Mouse (Mus musculus) limb, embryonic 15.5 days (tissue): ENCODE measurements around the gene Etl4. TPM values are rescaled to one million over a fixed set of nuclear protein-coding genes. Genes with fewer than 3 reads are reported as not detected.

ENCODE experiments used
- ATAC-seq: fragments of 200-750 bp; cut with Nextera tagmentation; 2 replicates; pipeline ENCODE4 v1.8.0; 2017; ENCODE audit warnings: low read depth, moderate TSS enrichment; ENCODE audit not compliant: insufficient number of reproducible peaks, low FRiP score, low TSS enrichment
- H3K27ac ChIP-seq: fragments of 300-500 bp; sonication (generic); 2 replicates; pipeline ENCODE4 v1.5.1; 2015; ENCODE audit warnings: moderate library complexity, mild to moderate bottlenecking, inconsistent platforms
- H3K27me3 ChIP-seq: fragments of 300-500 bp; sonication (generic); 2 replicates; pipeline ENCODE4 v1.6.1; 2015; ENCODE audit warnings: inconsistent platforms
- H3K36me3 ChIP-seq: fragments of 300-500 bp; sonication (generic); 2 replicates; pipeline ENCODE4 v1.6.1; 2015; ENCODE audit warnings: inconsistent platforms
- H3K4me1 ChIP-seq: fragments of 300-500 bp; sonication (generic); 2 replicates; pipeline ENCODE4 v1.6.1; 2015; ENCODE audit warnings: inconsistent platforms
- H3K4me2 ChIP-seq: fragments of 300-500 bp; sonication (generic); 2 replicates; pipeline ENCODE4 v1.6.1; 2015; ENCODE audit warnings: mild to moderate bottlenecking, inconsistent platforms
- H3K4me3 ChIP-seq: fragments of 300-500 bp; sonication (generic); 2 replicates; pipeline ENCODE4 v1.5.1; 2015; ENCODE audit warnings: mild to moderate bottlenecking, inconsistent platforms
- H3K9ac ChIP-seq: fragments of 300-500 bp; sonication (generic); 2 replicates; pipeline ENCODE4 v1.6.1; 2015; ENCODE audit warnings: inconsistent platforms
- H3K9me3 ChIP-seq: fragments of 300-500 bp; sonication (generic); 2 replicates; pipeline ENCODE4 v1.6.1; 2016; ENCODE audit warnings: inconsistent platforms
- WGBS: fragments of 180-500 bp; shearing (Covaris S2); methylation state at CpG from one replicate; pipeline ENCODE4 v1.1.7; 2015; 5-methylcytosine and 5-hydroxymethylcytosine counted together
- polyA plus RNA-seq: library from polyadenylated mRNA; unstranded; fragments of >200 nt; fragmentation: Nextera tagmentation; extraction: Ambion mirVana; gene quantifications from 2 replicates; pipeline ENCODE4 v1.2.1, GENCODE M21; 2015

Gene Etl4
- polyA plus RNA-seq, 1 experiment from 2014 or later: 33.5 TPM

- H3K4me1 ChIP-seq: no peaks in the 10 kb centered on the region
- H3K4me2 ChIP-seq: no peak overlapping the region
- no peaks in the 10 kb centered on the region for H3K27me3 ChIP-seq
- H3K36me3 ChIP-seq: no peaks in the 10 kb centered on the region
- no peak overlapping the region for H3K4me3 ChIP-seq
- 76% methylated on average over 2 of the region's 2 CpGs for WGBS
- no peak for ATAC-seq
- H3K27ac ChIP-seq: no peak overlapping the region
- H3K9me3 ChIP-seq: no peaks in the 10 kb centered on the region
- no peak overlapping the region for H3K9ac ChIP-seq
Observed at GRCm38 (mm10) chr2:20479199-20479598, 569.6 kb downstream of the Etl4 start.

GRCm38 (mm10) chr2:20486137-20486788, 576.7 kb downstream of the Etl4 start:
- Histone ChIP-seq H3K4me1 (no peaks in the 10 kb centered on the region), H3K9me3 (no peaks in the 10 kb centered on the region), H3K36me3 (no peaks in the 10 kb centered on the region), H3K4me3 (no peak overlapping the region), H3K4me2 (no peak overlapping the region), H3K9ac (no peak overlapping the region), H3K27me3 (no peaks in the 10 kb centered on the region), H3K27ac (no peak overlapping the region)
- ATAC-seq: no peak
- WGBS: 42% methylated on average over 2 of the region's 2 CpGs

GRCm38 (mm10) chr2:20489090-20489489, 579.5 kb downstream of the Etl4 start:
- no peak for ATAC-seq
- 90% methylated on average over 3 of the region's 3 CpGs for WGBS
- no peak overlapping the region for H3K9ac ChIP-seq

GRCm38 (mm10) chr2:20492125-20492524, 582.5 kb downstream of the Etl4 start:
- no peaks in the 10 kb centered on the region for H3K36me3 ChIP-seq
- no peak for ATAC-seq

More at GRCm38 (mm10) chr2:20489090-20489489, 579.5 kb downstream of the Etl4 start:
- H3K4me3 ChIP-seq: no peak overlapping the region
- H3K9me3 ChIP-seq: no peaks in the 10 kb centered on the region
- H3K27me3 ChIP-seq: no peaks in the 10 kb centered on the region
- no peaks in the 10 kb centered on the region for H3K36me3 ChIP-seq
- H3K4me1 ChIP-seq: no peaks in the 10 kb centered on the region
- no peak overlapping the region for H3K27ac ChIP-seq
- no peak overlapping the region for H3K4me2 ChIP-seq

GRCm38 (mm10) chr2:20493806-20494205, 584.2 kb downstream of the Etl4 start:
- no peak for ATAC-seq
- Histone ChIP-seq H3K4me2 (no peak overlapping the region), H3K27ac (no peak overlapping the region), H3K4me1 (no peaks in the 10 kb centered on the region), H3K27me3 (no peaks in the 10 kb centered on the region), H3K9ac (no peak overlapping the region), H3K4me3 (no peak overlapping the region), H3K9me3 (no peaks in the 10 kb centered on the region), H3K36me3 (no peaks in the 10 kb centered on the region)
- WGBS: 73% methylated on average over 2 of the region's 2 CpGs

More at GRCm38 (mm10) chr2:20492125-20492524, 582.5 kb downstream of the Etl4 start:
- WGBS: 49% methylated on average over 2 of the region's 2 CpGs
- Histone ChIP-seq H3K27ac (no peak overlapping the region), H3K9ac (no peak overlapping the region), H3K4me1 (no peaks in the 10 kb centered on the region), H3K27me3 (no peaks in the 10 kb centered on the region), H3K9me3 (no peaks in the 10 kb centered on the region), H3K4me3 (no peak overlapping the region), H3K4me2 (no peak overlapping the region)

GRCm38 (mm10) chr2:20494666-20495065, 585.1 kb downstream of the Etl4 start:
- Histone ChIP-seq H3K4me1 (no peaks in the 10 kb centered on the region), H3K9me3 (no peaks in the 10 kb centered on the region), H3K4me2 (no peak overlapping the region), H3K27me3 (no peaks in the 10 kb centered on the region), H3K4me3 (no peak overlapping the region), H3K9ac (no peak overlapping the region), H3K36me3 (no peaks in the 10 kb centered on the region), H3K27ac (no peak overlapping the region)
- ATAC-seq: no peak
- 26% methylated on average over 3 of the region's 3 CpGs for WGBS

GRCm38 (mm10) chr2:20496219-20496800, 586.7 kb downstream of the Etl4 start:
- no peaks in the 10 kb centered on the region for H3K27me3 ChIP-seq
- H3K4me3 ChIP-seq: no peak overlapping the region
- H3K9me3 ChIP-seq: no peaks in the 10 kb centered on the region; the same call in 1 of the 2 replicates
- H3K4me1 ChIP-seq: no peaks in the 10 kb centered on the region
- H3K4me2 ChIP-seq: no peak overlapping the region
- 63% methylated on average over 8 of the region's 8 CpGs for WGBS
- no peak overlapping the region for H3K27ac ChIP-seq
- H3K9ac ChIP-seq: no peak overlapping the region
- H3K36me3 ChIP-seq: no peaks in the 10 kb centered on the region
- no peak for ATAC-seq

- ATAC-seq: no peak
- no peak overlapping the region for H3K27ac ChIP-seq
- no peaks in the 10 kb centered on the region for H3K36me3 ChIP-seq
- H3K4me2 ChIP-seq: no peak overlapping the region
- H3K9me3 ChIP-seq: no peaks in the 10 kb centered on the region
- WGBS: 45% methylated on average over 6 of the region's 6 CpGs
- no peak overlapping the region for H3K9ac ChIP-seq
- H3K4me1 ChIP-seq: no peaks in the 10 kb centered on the region
- no peak overlapping the region for H3K4me3 ChIP-seq
- no peaks in the 10 kb centered on the region for H3K27me3 ChIP-seq
Observed at GRCm38 (mm10) chr2:20507832-20508723, 598.5 kb downstream of the Etl4 start.

- 72% methylated on average over 3 of the region's 3 CpGs for WGBS
- no peak overlapping the region for H3K27ac ChIP-seq
Observed at GRCm38 (mm10) chr2:20508724-20509052, 599.1 kb downstream of the Etl4 start.

GRCm38 (mm10) chr2:20510061-20510460, 600.5 kb downstream of the Etl4 start:
- no peaks in the 10 kb centered on the region for H3K27me3 ChIP-seq
- no peaks in the 10 kb centered on the region for H3K36me3 ChIP-seq
- WGBS: 72% methylated on average over 2 of the region's 2 CpGs
- no peaks in the 10 kb centered on the region for H3K9me3 ChIP-seq
- no peak for ATAC-seq
- H3K4me3 ChIP-seq: no peak overlapping the region
- H3K4me1 ChIP-seq: no peaks in the 10 kb centered on the region
- H3K27ac ChIP-seq: no peak overlapping the region
- no peak overlapping the region for H3K4me2 ChIP-seq
- H3K9ac ChIP-seq: no peak overlapping the region

More at GRCm38 (mm10) chr2:20508724-20509052, 599.1 kb downstream of the Etl4 start:
- H3K9me3 ChIP-seq: no peaks in the 10 kb centered on the region
- H3K4me2 ChIP-seq: no peak overlapping the region
- no peaks in the 10 kb centered on the region for H3K4me1 ChIP-seq
- no peak overlapping the region for H3K4me3 ChIP-seq
- H3K36me3 ChIP-seq: no peaks in the 10 kb centered on the region
- H3K27me3 ChIP-seq: no peaks in the 10 kb centered on the region
- ATAC-seq: no peak
- H3K9ac ChIP-seq: no peak overlapping the region

GRCm38 (mm10) chr2:20516270-20516865, 606.8 kb downstream of the Etl4 start:
- Histone ChIP-seq H3K9me3 (no peaks in the 10 kb centered on the region), H3K27me3 (no peaks in the 10 kb centered on the region), H3K4me1 (peaks cover 15% of the 10 kb centered on the region), H3K27ac (no peak overlapping the region), H3K4me2 (no peak overlapping the region), H3K4me3 (no peak overlapping the region), H3K9ac (no peak overlapping the region), H3K36me3 (no peaks in the 10 kb centered on the region)
- WGBS: 83% methylated on average over 8 of the region's 8 CpGs
- ATAC-seq: no peak

GRCm38 (mm10) chr2:20517853-20518252, 608.3 kb downstream of the Etl4 start:
- Histone ChIP-seq H3K4me1 (peaks cover 18% of the 10 kb centered on the region), H3K4me2 (no peak overlapping the region), H3K36me3 (no peaks in the 10 kb centered on the region), H3K27ac (no peak overlapping the region), H3K9ac (no peak overlapping the region), H3K9me3 (no peaks in the 10 kb centered on the region), H3K27me3 (no peaks in the 10 kb centered on the region), H3K4me3 (no peak overlapping the region)
- ATAC-seq: no peak
- 77% methylated on average over 2 of the region's 2 CpGs for WGBS
